Mouse (Mus musculus): ENCODE data around the gene Cox6b2. TPM values are rescaled to one million over a fixed set of nuclear protein-coding genes. Genes with fewer than 3 reads are reported as not detected.

The Cox6b2 gene
- total RNA-seq, 4 experiments from 2014 or later = 5.1 to 8.7 (median 6.8) TPM

DNA sequence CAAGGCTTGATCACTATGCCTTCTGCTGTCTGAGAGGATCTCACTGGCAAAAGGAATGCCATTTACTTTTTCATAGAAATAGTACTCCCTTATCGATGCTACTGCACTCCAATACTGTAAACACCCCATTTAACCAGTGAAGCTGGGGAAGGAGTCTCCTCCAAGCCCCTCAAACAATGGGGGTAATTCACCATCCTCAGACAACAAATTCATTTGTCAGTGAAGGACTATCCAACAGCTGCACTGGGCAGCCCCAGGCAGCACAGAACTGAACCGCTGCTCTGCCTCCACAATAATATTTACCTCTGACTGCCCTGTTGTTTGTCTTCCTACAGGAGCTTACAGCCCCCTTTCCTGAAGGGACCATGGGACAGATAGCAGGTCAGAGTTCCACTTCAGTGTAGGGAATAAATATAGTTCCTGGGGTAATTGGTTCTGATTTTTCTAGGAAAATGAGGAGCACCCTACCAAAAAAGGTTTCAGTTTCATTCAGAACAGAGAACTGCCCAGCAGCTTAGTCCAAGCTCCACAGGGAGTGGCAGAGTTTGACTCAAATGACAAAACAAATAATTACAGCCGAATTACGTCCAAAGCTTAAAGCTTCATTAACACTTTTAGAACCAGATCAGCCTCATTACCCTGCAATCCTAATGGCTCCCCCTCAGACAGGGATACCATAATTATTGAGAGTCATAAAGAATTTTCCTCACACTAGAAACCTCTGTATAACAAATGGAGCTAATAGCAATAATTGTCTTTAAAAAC is 12.2 kb upstream of the Cox6b2 start:
- DNase-seq (ENCODE audit: low spot score in 2 of 2) = no peak

DNA sequence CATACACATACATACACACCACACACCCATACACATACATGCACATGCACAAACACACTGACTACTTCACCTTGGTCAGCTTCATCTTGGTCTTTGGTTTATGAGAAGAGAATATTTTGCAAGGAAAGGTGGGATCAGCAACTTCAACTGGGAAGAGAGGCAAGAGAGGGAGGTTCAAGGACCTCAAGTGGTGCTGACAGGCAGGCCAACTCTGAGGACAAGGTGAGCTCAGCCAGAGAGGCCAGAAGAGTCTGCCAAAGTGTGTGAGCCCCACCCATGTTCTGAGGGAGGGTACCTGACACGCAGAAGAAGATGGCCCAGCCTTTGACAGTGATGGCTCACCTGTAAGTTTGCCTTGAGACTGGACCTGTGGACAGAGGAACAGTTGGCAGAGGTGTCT is 6.8 kb upstream of the Cox6b2 start:
- DNase-seq (ENCODE audit: low spot score in 2 of 2) = no peak

DNA sequence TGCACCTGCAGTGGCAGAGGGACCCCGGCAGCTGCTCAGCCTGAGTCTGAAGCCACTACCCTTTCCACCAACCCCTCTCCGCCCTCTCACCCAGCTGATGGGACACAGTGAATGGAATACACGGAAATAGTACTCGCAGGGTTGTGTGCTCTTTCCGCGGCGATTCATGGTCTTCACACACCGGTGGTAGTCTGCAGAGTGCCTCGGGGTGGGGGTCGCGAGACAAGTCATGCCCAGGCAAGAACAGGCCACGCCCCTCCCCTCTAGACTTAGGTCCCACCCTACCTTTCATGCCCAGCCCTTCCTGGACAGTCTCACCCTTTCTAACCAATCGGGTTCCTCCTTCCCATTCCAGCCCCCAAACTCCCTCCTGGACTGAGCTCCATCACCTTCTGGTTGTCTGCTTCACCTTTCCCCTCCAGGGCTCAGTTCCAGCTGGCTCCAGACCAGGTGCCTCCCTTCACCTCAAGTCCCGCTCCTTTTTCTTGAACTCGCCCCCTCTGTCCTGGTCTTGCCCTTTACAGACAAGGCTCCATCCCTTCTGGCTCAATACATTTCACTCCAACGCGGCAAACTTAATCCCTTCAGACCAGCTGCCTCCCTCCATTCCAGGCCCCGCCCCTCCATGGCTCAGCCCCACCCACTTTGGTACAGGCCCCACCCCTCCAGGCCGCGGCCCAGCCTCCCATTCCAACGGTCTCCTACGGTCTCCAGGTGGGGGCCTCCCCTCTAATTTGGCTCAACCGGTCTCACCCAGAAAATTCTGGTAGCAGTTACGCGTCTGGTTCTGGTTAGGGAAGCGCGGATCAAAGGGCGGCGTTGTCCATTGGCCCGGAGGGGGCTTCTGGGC is 698 bp downstream of the Cox6b2 start:
- DNase-seq (ENCODE audit: low spot score in 2 of 2) = no peak

DNA sequence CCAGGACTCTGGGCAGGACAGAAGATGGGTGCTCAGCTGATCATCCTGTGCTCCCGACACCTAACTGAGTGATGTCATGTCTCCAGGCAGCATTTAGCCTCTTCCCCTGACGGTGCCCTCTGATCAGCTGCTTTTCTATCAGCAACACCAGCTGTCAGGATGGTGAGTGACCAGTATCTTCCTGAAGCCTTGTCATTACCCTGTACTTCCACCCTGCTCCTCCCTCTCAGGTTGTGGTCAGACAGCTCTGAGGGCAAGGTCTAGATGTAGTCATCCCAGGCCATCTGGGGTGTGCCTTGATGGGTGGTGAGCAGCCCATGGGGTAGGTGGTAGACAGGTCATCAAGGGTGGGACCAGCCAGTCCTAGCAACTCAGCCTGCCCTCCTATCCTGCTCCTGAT is 3.7 kb downstream of the Cox6b2 start:
- no peak for DNase-seq (ENCODE audit: low spot score in 2 of 2)

DNA sequence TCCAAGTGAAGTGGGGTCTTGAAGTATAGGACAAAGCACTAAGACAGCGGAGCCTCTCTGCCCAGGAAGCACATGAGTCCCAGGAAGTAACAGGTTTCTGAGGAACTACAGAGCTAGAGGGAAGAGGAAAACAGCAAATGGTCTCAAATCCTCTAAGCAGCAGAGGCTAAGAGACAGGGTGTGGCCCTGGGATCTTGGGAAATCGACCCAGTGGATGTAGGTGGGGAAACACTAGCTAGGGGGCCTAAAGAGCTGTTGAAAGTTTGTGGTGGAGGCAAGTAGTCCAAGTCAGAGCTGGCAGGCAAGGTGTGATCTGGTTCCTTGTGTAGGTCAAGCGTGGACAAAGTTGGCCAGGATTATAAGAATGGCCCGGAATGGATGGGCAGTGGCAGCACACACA is 4.6 kb downstream of the Cox6b2 start:
- no peak for DNase-seq (ENCODE audit: low spot score in 2 of 2)

DNA sequence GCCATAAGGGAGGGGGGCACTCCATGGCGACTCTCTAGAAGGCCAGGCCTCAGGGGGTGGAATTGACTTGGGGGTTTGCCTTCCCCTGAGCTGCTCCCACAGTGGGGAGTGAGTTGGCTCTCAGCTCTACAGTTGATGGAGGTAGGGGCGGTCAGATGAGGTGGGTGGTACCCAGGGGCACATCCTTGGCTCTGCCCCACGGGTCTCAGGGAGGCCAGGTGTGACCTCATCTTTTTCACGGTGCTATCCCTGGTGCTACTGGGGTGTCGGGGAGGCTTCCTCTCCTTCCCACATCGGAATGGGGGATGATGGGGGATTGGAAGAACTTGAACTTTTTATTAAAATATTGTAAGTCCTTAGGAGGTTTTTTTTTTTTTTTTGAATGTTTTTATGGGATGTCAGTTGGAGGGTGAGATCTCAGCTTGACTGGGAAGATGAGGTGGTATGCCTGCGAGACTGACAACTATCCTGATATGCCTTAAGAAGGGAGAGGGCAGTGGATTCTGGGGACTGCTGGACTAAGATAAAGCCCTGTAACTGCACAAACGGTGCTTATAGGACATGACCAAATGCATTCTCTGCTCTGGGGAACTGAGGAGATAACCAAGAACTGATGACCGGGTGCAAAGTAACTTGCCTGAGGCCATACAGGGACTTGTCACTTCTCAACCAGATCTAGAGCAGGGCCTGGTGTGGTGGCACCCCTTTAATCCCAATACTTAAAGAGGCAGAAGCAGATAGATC is 5.6 kb downstream of the Cox6b2 start:
- DNase-seq (ENCODE audit: low spot score in 2 of 2) = no peak

DNA sequence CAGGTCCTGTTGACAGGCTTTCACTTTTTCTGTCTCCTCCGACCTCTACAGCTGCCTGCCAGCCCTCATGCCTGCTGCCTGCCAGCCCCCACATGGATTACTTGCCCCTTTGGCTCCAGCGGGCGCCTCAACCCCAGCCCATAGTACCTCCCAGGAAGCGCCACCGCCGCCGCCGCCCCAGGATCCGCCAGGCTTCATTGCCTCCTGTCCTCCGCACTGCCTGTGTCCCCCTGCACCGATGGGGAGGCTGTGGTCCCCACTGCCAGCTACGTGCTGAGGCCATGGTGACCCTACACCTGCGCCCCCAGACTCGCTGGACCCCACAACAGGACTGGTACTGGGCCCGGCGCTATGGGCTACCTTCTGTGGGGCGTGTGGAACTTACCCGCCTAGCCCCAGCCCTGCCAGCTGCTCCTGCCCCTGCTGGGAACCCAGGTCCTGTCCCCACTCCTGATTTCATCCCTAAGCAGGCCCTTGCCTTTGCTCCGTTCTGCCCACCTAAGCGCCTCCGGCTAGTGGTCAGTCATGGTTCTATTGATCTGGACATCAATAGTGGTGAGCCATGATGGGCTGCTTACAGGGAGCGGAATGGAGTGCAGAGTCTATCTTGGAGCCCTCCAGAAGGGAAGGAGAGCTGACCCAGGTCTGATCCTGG is 6.4 kb downstream of the Cox6b2 start:
- DNase-seq (ENCODE audit: low spot score in 2 of 2) = no peak

DNA sequence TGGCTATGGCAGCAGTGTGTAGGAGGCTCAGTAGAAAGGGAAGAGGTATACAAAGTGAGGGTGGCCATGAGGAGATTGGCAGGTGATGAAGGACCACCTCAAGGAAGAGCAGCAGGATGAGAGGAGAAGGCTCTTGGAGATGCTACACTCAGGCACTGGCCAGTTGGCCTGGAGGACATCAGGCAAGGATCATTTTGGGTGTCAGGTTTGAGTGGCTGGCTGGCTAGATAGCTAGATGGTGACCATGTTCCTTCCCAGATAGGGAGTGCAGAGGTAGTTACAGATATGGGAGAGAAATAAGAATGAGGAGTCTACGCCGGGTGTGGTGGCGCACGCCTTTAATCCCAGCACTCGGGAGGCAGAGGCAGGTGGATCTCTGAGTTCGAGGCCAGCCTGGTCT is 8.0 kb downstream of the Cox6b2 start:
- DNase-seq (ENCODE audit: low spot score in 2 of 2) = no peak

DNA sequence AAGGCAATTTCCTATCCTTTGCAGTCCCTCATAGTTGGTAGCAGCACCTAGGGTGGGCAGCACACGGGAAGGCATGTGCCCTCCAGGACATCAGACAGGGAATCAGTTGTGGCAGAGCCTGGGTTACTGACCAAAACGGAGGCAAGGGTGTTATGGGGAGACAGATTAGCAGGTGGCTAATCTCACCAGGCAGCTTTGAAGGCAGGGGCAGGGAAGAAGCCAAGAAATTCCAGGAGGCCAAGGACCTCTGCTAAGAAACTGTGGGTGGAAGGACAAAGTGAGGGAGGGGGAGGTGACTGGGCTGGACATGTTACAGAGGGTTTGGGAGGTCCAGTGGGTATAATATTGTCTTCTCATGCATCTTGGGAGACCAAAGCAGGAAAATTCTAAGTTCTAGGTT is 9.5 kb downstream of the Cox6b2 start:
- no peak for DNase-seq (ENCODE audit: low spot score in 2 of 2)

DNA sequence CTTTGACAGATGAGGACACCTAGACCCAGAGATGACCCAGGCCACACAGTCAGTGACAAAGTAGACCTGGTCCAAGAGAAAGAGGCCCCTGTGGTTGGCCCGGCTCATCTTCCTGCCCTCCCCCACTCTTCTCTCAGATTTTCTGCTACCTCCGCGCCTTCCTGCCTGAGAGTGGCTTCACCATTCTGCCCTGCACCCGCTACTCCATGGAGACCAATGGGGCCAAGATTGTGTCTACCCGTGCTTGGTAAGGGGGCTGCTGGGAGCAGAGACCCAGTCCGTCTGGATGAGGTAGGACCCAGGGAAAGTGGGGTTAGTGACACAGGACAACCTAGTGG is 10.4 kb downstream of the Cox6b2 start:
- DNase-seq (ENCODE audit: low spot score in 2 of 2) = no peak

DNA sequence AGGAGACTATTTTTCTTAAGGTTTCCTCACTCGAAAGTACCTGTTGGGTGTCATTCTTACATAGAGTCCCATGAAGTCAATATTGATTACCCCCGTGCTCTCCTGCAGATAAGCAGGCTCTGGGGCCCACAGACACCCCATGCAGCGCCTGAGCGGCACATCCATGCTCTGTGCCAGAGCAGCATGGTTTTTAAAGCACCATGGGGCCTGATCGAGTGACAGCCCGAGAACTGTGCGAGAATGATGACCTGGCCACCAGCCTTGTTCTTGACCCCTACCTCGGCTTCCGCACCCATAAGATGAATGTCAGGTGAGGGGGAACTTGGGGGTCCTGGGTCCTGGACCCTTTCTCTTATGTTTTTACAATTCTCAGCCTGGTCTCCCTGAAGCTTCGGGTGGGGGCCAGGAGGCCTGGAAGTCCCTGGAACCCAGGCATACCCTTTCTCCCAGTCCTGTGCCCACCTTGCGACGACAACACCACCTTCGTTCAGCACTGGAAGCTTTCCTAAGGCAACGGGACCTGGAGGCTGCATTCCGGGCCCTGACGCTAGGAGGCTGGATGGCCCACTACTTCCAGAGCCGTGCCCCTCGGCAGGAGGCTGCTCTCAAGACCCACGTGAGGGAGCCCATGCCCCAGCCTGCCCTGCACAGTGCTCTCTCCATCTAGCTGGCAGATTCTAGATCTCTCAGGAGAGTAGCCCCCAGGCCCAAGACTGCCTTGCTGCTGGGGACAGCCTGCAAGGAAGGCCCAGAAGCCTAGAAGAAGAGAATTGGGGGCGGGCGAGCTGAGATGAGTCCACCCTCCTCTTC is 11.0 kb downstream of the Cox6b2 start:
- DNase-seq (ENCODE audit: low spot score in 2 of 2) = no peak

DNA sequence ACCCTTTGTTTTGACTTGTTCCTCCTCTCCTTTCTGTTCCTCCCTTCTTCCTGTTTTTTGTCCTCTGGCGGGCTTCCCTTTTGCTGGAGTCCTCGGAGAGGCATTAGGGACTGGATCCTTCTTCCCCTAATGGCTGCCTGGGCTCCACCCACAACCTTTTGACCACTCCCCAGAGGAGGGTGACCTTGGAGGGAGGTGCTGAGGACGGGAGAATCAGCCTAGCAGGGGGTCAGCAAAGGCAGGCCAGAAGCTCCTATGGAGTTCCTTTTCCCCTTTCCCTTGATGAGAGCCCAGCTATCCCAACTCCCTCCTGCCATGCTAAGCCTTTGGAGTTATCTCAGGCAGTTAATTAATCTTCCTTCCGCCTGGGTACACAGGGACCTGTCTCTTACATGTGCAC is 11.7 kb downstream of the Cox6b2 start:
- DNase-seq (ENCODE audit: low spot score in 2 of 2) = no peak

DNA sequence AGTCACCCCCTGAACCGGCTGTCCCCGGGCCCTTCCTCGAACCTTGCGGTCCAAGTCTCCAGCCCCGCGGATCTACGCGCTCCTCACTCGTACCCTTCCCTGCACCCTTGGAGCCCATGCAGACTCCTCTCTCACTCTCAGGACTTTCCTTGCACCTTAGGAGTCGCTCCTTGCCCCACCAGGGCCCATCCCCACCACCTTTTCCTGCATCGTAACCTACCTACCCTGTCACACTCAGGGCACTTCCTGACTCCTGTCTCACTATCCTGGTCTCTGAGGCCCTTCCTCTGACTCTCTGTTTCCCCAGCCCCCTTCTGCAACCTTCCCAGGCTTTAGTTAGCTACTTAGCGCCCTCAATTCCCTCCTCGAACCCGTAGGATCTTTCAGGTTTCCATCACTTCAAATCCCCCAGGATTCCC is 12.6 kb downstream of the Cox6b2 start:
- no peak for DNase-seq (ENCODE audit: low spot score in 2 of 2)

DNA sequence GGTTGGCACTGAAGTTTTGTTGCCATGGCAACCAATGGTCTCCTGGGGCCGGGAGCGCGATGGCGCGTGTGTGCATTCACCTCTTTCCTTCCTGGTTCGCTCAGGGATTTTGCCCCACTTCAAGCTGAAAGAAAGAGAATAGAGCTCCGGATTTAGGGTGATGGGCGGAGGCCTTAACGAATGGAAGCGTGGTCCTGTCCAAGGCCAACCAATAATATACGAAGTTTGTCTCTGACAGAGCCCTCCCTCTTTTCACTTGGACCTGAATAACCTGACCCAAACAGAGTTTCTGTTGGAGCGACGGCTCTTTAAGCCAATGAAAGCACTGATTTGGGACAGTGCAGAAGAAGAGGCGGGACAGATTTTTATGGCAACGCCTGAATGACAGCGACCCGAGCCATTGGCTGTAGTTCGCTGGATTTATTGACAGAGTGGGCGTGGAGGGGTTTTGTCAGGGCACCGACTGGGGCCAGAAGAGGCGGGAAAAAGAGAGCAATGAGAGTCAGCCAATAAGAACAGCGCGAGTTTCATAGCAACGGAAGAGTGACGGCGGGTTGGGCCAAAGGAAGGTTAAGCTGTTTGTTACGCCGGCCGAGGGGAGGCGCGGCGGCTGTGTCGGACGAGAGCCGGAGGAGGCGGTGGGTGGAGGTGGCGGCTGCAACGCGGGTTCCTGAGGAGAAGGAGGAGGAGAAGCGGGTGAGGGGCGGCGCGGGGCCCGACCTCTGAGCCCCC is 13.2 kb downstream of the Cox6b2 start, which contains the start of gene Kmt5c:
Gene Kmt5c (plus strand): TSS at position 572 of the 732 bp plus-strand sequence.
- DNase-seq (ENCODE audit: low spot score in 2 of 2) = peak; percentile 91 to 100

DNA sequence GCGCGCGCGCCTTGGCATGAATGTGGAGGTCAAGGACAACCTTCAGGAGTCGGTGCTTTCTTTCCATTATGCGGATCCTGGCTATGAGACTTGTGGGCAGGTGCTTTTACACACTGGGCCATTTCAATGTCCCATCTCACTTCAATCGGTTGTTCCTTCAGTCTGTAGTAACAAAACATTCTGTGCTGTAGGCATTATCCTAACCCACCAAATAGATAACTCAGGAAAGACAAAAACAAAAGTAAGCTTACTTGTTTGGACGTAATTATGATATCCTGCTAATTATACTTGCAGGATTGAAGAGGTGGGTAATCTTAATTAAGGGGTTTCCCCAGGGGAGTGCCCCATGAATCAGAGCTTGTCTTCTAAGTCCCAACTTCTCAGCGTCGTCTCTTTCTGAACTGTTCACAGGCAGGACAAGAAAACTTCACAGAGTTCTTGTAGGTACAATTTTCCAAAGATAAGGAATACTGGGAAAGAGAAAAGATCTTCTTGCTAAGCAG is 13.8 kb downstream of the Cox6b2 start:
- DNase-seq (ENCODE audit: low spot score in 2 of 2) = no peak

DNA sequence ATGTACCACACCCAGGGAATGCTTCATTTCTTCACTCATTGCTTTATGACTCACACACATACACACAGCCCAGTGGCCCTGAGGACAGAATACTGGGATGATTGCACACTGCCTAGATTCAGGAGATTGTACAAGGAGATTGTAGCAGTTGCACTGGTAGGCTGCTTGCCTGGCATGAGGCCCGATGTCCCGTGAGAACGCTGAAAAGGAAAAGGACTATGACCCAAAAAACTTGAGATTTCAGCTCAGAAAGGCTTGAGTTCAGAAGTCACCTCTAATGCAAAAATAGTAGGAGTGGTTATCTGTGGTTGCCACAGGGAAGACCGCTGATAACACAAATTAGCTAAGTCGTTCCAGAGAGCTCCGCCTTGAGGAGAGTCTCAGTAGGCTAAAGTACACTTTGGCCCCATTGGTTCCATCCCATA is 19.9 kb downstream of the Cox6b2 start:
- no peak for DNase-seq (ENCODE audit: low spot score in 2 of 2)

DNA sequence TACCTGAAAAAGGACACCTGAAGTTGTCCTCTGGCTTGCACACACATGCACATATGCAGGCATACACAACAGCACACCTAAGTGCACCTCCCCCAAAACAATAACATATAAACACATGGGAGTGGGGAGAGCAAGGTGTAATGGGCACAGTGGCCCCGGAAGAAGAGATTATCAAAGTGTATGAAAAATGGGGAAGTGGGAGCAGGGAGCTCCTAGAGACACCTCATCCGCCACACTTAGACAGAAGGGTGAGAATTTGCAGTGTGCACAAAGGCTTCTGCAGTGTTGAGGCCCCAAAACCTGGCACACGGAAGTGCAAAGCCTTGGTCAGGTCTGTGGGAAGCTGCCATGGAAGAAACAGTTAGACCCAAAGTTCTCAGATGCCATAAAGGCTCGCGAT is 21.8 kb downstream of the Cox6b2 start:
- no peak for DNase-seq (ENCODE audit: low spot score in 2 of 2)

DNA sequence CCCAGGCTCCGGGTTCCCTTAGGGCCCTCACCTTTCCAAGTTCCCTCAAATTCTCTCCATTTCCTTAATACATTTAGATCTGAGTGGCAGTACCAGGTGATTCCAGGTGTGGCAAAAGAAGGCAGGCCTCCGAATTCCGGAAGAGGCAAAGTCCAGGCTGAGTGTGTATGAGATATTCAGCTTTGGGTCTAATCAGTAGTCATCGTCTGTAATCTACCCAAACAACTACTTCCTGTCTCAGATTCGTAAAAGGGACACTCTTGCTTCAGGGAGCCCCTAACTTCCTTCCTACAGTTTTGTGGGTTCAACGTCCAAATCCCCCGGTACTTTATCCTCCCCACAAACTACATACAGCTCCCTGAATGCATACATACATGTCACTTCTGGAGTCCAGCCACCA is 27.7 kb downstream of the Cox6b2 start, which contains the start of gene Tmem150b:
Gene Tmem150b (minus strand): TSS at position 81 of the 400 bp plus-strand sequence.
- no peak for DNase-seq (ENCODE audit: low spot score in 2 of 2)

DNA sequence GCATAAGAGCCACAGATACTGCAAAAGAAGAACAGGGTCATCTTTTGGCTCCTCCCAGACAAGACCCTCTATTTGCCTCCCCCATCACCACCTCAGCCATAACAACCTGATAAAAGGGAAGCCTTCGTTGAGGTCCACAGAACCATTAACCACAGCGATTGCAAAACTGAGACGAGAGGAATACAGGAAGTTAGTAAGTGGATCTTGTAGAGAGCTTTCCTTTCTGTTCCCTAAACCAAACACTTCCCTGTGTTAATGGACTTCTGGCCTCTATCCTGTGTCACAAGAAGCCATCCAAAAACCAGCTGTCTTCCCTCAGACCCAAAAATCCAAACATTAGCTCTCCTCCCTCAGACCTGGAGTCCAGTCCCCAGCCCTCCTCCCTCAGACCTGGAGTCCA is 28.5 kb downstream of the Cox6b2 start:
- DNase-seq (ENCODE audit: low spot score in 2 of 2) = no peak

DNA sequence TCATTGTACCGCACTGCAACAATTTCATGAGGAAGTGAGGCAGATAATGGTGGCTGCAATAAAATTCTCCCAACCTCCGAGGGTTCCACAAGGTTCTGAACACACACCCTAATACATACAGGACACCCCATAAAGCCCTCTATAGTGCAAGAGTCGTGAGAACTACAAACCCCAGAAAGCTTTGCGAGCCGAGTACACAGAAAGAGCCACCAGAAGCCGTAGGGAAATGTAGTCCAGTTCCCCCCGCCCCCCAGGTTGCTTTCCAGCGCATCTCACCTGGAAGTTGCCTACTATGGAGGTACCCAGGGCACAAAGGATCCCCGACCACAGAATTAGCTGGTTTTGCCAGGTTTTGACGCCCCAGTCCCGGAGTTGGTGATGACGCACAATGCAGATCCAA is 29.4 kb downstream of the Cox6b2 start:
- DNase-seq (ENCODE audit: low spot score in 2 of 2) = no peak
